Comparison of ENCODE assay signal across 11 mouse cellular contexts in the genomic region with DNA sequence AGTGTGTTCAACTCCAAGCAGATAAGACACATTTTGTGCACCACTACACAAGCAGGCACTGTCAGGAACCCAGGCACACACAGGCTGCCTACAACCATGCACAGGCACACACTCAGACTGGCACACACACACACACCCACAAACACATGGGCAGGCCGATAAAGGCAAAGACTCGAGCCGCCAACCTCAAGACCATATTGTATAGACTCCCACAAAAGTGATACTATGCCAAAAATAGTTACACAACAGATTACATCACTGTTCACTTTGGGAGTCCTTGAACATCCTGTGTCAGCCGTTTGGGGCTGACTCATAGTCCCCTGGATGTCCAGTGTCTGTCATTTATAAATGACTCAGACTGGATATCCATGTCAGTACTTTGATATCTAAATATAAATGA.
DNase-seq lines count a peak whose midpoint lies in the region; ATAC-seq and TF ChIP-seq lines count a peak whose summit lies in the region.
"Had no signal": no experiment of that assay in that cellular context is flagged by ENCODE, and none has a peak within 500 bp of the region (broad histone marks: within the 10 kb centered on the region; RNA-seq: fewer than 3 reads in every experiment).

No protein-coding gene starts in this region.

- no peak overlapping the region for H3K27ac ChIP-seq in liver, adult 2 months (replicated peaks; ENCODE audit: insufficient read depth, low read depth, low read length)
- H3K27ac ChIP-seq in liver, embryonic 12.5 days = no peak overlapping the region
- no peak overlapping the region for H3K27ac ChIP-seq in forebrain, embryonic 14.5 days (ENCODE audit: low read depth, low read length)
- H3K27ac ChIP-seq: macrophage had no signal

- no peaks in the 10 kb centered on the region for H3K9me3 ChIP-seq in liver, embryonic 12.5 days (replicated peaks)
- 0 out of 2 replicates have a peak, but pooled peaks cover 2% of the 10 kb centered on the region for H3K9me3 ChIP-seq in forebrain, embryonic 14.5 days (replicated peaks; ENCODE audit: control insufficient read depth, low read length)

- TF ChIP-seq CTCF in liver, adult 2 months (IDR thresholded peaks at IDR 0.05; ENCODE audit: low read depth, low read length) = no peak

- no peak for TF ChIP-seq POLR2A in liver, adult 2 months (IDR thresholded peaks at IDR 0.05; ENCODE audit: extremely low read depth, insufficient read depth, low read length)

- peaks cover 4% of the 10 kb centered on the region for H3K4me1 ChIP-seq in liver, adult 2 months (ENCODE audit: control insufficient read depth, insufficient read depth, low read length)
- no peaks in the 10 kb centered on the region for H3K4me1 ChIP-seq in liver, embryonic 12.5 days
- H3K4me1 ChIP-seq in forebrain, embryonic 14.5 days (ENCODE audit: control insufficient read depth, insufficient read depth, low read length) = no peaks in the 10 kb centered on the region

- no peak overlapping the region for H3K4me2 ChIP-seq in liver, embryonic 12.5 days
- no peak overlapping the region for H3K4me2 ChIP-seq in forebrain, embryonic 14.5 days (ENCODE audit: low read length)

- no peak for ATAC-seq in liver, embryonic 12.5 days
- no peak for ATAC-seq in forebrain, embryonic 14.5 days

- no peaks in the 10 kb centered on the region for H3K79me2 ChIP-seq in liver, adult 2 months (ENCODE audit: control insufficient read depth, insufficient read depth, low read length)

- no peak overlapping the region for H3K4me3 ChIP-seq in liver, adult 2 months (ENCODE audit: insufficient read depth, low read depth, low read length)
- H3K4me3 ChIP-seq in liver, embryonic 12.5 days = no peak overlapping the region
- H3K4me3 ChIP-seq in forebrain, embryonic 14.5 days (ENCODE audit: low read depth, low read length) = no peak overlapping the region

- WGBS in liver, adult 2 months = 17% methylated on average over 4 of the region's 4 CpGs
- WGBS in liver, embryonic 12.5 days (ENCODE audit: insufficient replicate concordance) = 39% methylated on average over 4 of the region's 4 CpGs
- 85% methylated on average over 4 of the region's 4 CpGs for WGBS in forebrain, embryonic 14.5 days

- no peak overlapping the region for H3K9ac ChIP-seq in liver, adult 2 months (ENCODE audit: low read depth, low read length)
- H3K9ac ChIP-seq in liver, embryonic 12.5 days = no peak overlapping the region
- H3K9ac ChIP-seq in forebrain, embryonic 14.5 days (ENCODE audit: low read length) = no peak overlapping the region

- peak; percentile 64 for DNase-seq in liver, adult 2 months (ENCODE audit: extremely low read depth, low read depth, low spot score)
- peak; percentile 81 for DNase-seq in brain, adult 2 months (ENCODE audit: low read depth, low spot score)
- peak; percentile 46 to 83 for DNase-seq in layer of hippocampus, adult 18-20 months (ENCODE audit: low spot score in 2 of 2)
- DNase-seq in skeletal muscle tissue, adult 2 months (ENCODE audit: low read depth, low spot score) = peak; percentile 42
- no peak for DNase-seq in forebrain, embryonic 14.5 days (ENCODE audit: low spot score)
- DNase-seq in cerebellum, postnatal 25 days = no peak
- DNase-seq in thymus, postnatal 36 days = no peak
- DNase-seq: cerebellum, adult 8-10 months; kidney, postnatal 10 days had no signal

- no peaks in the 10 kb centered on the region for H3K36me3 ChIP-seq in liver, adult 2 months (ENCODE audit: control insufficient read depth, insufficient read depth, low read length)
- H3K36me3 ChIP-seq in liver, embryonic 12.5 days = no peaks in the 10 kb centered on the region
- no peaks in the 10 kb centered on the region for H3K36me3 ChIP-seq in forebrain, embryonic 14.5 days (ENCODE audit: control insufficient read depth, insufficient read depth, low read length)

- no peaks in the 10 kb centered on the region for H3K27me3 ChIP-seq in liver, adult 2 months (ENCODE audit: control insufficient read depth, insufficient read depth, low read length)
- H3K27me3 ChIP-seq in liver, embryonic 12.5 days (replicated peaks) = no peaks in the 10 kb centered on the region
- no peaks in the 10 kb centered on the region for H3K27me3 ChIP-seq in forebrain, embryonic 14.5 days (replicated peaks; ENCODE audit: control insufficient read depth, insufficient read depth, low read length)

Comparison
In these comparisons a context has a peak if more than half of its experiments do, and no peak if none do; other contexts are left out.
1. DNase-seq: peak in liver, adult 2 months (single experiment), brain, adult 2 months (single experiment), layer of hippocampus, adult 18-20 months (2 of 2) and skeletal muscle tissue, adult 2 months (single experiment); none in forebrain, embryonic 14.5 days (single experiment), cerebellum, postnatal 25 days (0 of 2) and thymus, postnatal 36 days (0 of 2).